Mouse (Mus musculus): ENCODE results near the gene Abcg5.

DNA sequence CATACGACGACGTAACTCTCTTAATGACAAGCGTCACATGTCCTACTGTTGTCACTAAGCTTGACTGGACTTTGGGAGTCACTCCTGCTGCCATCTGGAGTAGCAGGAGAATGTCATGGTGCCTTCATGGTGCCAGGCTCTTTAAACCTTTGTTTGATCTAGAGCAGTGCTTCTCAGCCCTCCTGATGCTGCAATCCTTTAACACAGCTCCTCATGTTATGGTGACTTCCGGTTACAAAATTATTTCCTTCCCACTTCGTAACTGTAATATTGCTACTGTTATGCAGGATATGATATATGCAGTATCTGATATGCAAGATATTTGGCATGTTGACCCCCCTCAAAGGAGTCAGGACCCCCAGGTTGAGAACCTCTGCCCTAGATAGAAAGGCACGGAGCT lies 63.7 kb downstream of the Abcg5 start:
- TF ChIP-seq ZNF384 (IDR thresholded peaks at IDR 0.05; ENCODE audit: low read depth, low read length), result no peak
- no peak for TF ChIP-seq MAFK (IDR thresholded peaks at IDR 0.05; ENCODE audit: insufficient read depth, low read depth, low read length)
- no peak for TF ChIP-seq CHD2 (IDR thresholded peaks at IDR 0.05; ENCODE audit: low read depth, low read length)

Data from ES-E14 (cell line).